Mouse (Mus musculus): ENCODE measurements around the gene Gm49388.
A peak's percentile ranks its signal among the peaks of the same experiment; 100 is the strongest.

Gm49388 gene

DNA sequence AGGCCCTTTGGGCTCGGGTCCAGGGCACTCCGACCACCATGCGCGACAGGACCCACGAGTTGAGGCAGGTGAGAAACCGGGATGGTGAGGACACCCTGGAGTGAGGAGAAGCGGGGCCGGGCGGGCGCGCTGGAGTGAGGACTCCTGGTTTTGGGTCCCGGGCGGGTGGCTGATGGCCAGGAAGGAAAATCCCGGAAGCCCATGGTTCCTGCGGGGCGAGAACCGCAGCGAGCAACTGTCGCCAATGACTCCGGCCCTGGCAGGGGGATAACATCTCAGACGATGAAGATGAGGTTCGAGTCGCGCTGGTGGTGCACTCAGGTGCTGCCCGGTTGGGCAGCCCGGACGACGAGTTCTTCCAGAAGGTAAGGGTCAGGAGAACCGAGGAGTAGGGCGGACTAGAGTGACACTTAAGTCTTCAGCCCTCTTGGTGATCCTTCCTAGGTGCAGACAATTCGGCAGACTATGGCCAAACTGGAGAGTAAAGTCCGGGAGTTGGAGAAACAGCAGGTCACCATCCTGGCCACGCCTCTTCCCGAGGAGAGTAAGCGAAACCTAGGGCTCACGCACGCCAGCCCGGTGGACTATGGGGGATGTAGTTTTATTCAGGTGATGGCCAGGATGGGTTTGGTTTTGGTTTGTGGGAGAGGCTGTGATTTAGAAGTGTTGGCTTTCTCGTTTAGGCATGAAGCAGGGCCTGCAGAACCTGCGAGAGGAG lies 56.8 kb downstream of the Gm49388 start:
- peak; percentile 74 to 80 for DNase-seq

GRCm38 (mm10) chr7:127849973-127850875 lies 64.8 kb downstream of the Gm49388 start:
- DNase-seq = no peak

GRCm38 (mm10) chr7:127850906-127851305 lies 65.5 kb downstream of the Gm49388 start:
- DNase-seq = no peak

All from thymus, postnatal 36 days (tissue).